Comparison of ENCODE assay signal across 17 mouse cellular contexts in genomic region chr5:141835566-141835965, GRCm38 (mm10).
DNase-seq lines count a peak whose midpoint lies in the region; ATAC-seq and TF ChIP-seq lines count a peak whose summit lies in the region.
"Had no signal": no experiment of that assay in that cellular context is flagged by ENCODE, and none has a peak within 500 bp of the region (broad histone marks: within the 10 kb centered on the region; RNA-seq: fewer than 3 reads in every experiment).

No protein-coding gene starts in this region.

- H3K36me3 ChIP-seq in forebrain, embryonic 14.5 days (ENCODE audit: control insufficient read depth, insufficient read depth, low read length), result no peaks in the 10 kb centered on the region
- H3K36me3 ChIP-seq in forebrain, embryonic 13.5 days (ENCODE audit: poor library complexity, severe bottlenecking), result no peaks in the 10 kb centered on the region
- no peaks in the 10 kb centered on the region for H3K36me3 ChIP-seq in midbrain, postnatal 0 days (ENCODE audit: insufficient read depth, low read length)
- H3K36me3 ChIP-seq in midbrain, embryonic 16.5 days (ENCODE audit: control insufficient read depth, insufficient read depth, low read length), result no peaks in the 10 kb centered on the region
- H3K36me3 ChIP-seq: embryonic facial prominence, embryonic 15.5 days; G1E; limb, embryonic 12.5 days; liver, embryonic 12.5 days had no signal

- 34% methylated on average over 6 of the region's 6 CpGs for WGBS in forebrain, embryonic 14.5 days
- 25% methylated on average over 6 of the region's 6 CpGs for whole genome bisulfite sequencing in forebrain, embryonic 13.5 days
- 45% methylated on average over 6 of the region's 6 CpGs for WGBS in midbrain, postnatal 0 days
- 39% methylated on average over 6 of the region's 6 CpGs for WGBS in midbrain, embryonic 16.5 days

- no peak overlapping the region for H3K4me2 ChIP-seq in forebrain, embryonic 14.5 days (ENCODE audit: low read length)
- H3K4me2 ChIP-seq in forebrain, embryonic 13.5 days, result no peak overlapping the region
- H3K4me2 ChIP-seq in midbrain, postnatal 0 days (ENCODE audit: low read depth, low read length, poor library complexity, severe bottlenecking), result no peak overlapping the region
- H3K4me2 ChIP-seq in midbrain, embryonic 16.5 days (ENCODE audit: low read length), result no peak overlapping the region
- H3K4me2 ChIP-seq: embryonic facial prominence, embryonic 15.5 days; limb, embryonic 12.5 days; liver, embryonic 12.5 days; lung, embryonic 14.5 days had no signal

- H3K4me3 ChIP-seq in forebrain, embryonic 14.5 days (ENCODE audit: low read depth, low read length), result no peak overlapping the region
- no peak overlapping the region for H3K4me3 ChIP-seq in forebrain, embryonic 13.5 days
- no peak overlapping the region for H3K4me3 ChIP-seq in midbrain, postnatal 0 days (ENCODE audit: low read depth, low read length)
- H3K4me3 ChIP-seq in midbrain, embryonic 16.5 days (ENCODE audit: low read depth, low read length), result no peak overlapping the region
- H3K4me3 ChIP-seq: embryonic facial prominence, embryonic 15.5 days; limb, embryonic 12.5 days; liver, embryonic 12.5 days had no signal

- ATAC-seq in forebrain, embryonic 14.5 days, result no peak
- no peak for ATAC-seq in forebrain, embryonic 13.5 days
- no peak for ATAC-seq in midbrain, postnatal 0 days (ENCODE audit: low FRiP score)
- no peak for ATAC-seq in midbrain, embryonic 16.5 days
- ATAC-seq: liver, embryonic 12.5 days had no signal

- TF ChIP-seq CTCF in midbrain, postnatal 0 days (IDR thresholded peaks at IDR 0.05), result no peak

- no peaks in the 10 kb centered on the region for H3K27me3 ChIP-seq in forebrain, embryonic 14.5 days (replicated peaks; ENCODE audit: control insufficient read depth, insufficient read depth, low read length)
- H3K27me3 ChIP-seq in forebrain, embryonic 13.5 days, result 0 out of 2 replicates have a peak, but pooled peaks cover 3% of the 10 kb centered on the region
- no peaks in the 10 kb centered on the region for H3K27me3 ChIP-seq in midbrain, postnatal 0 days (ENCODE audit: insufficient read depth, low read length)
- H3K27me3 ChIP-seq in midbrain, embryonic 16.5 days (ENCODE audit: control insufficient read depth, insufficient read depth, low read depth, low read length), result no peaks in the 10 kb centered on the region
- H3K27me3 ChIP-seq: embryonic facial prominence, embryonic 15.5 days; liver, embryonic 12.5 days had no signal

- peaks cover 20% of the 10 kb centered on the region for H3K4me1 ChIP-seq in forebrain, embryonic 14.5 days (ENCODE audit: control insufficient read depth, insufficient read depth, low read length)
- H3K4me1 ChIP-seq in forebrain, embryonic 13.5 days, result peaks cover 23% of the 10 kb centered on the region
- H3K4me1 ChIP-seq in midbrain, postnatal 0 days (ENCODE audit: insufficient read depth, low read length), result peaks cover 4% of the 10 kb centered on the region; the same call in 1 of the 2 replicates
- peaks cover 6% of the 10 kb centered on the region; the same call in 1 of the 2 replicates for H3K4me1 ChIP-seq in midbrain, embryonic 16.5 days (ENCODE audit: control insufficient read depth, insufficient read depth, low read length)
- H3K4me1 ChIP-seq: embryonic facial prominence, embryonic 15.5 days; liver, embryonic 12.5 days had no signal

- DNase-seq in forebrain, embryonic 14.5 days (ENCODE audit: low spot score), result peak; percentile 29
- DNase-seq in midbrain, postnatal 0 days (ENCODE audit: low spot score), result peak; percentile 53
- DNase-seq in cerebellum, adult 8-10 months, result peak; percentile 14
- no peak for DNase-seq in right cerebral cortex, postnatal 14 days
- no peak for DNase-seq in right cerebral cortex, adult 2 months (ENCODE audit: low spot score in 2 of 2)
- DNase-seq: adrenal gland, postnatal 25 days; kidney, adult 18-20 months; kidney, postnatal 10 days; lung, embryonic 14.5 days; lung, postnatal 4 days; thymus, postnatal 25 days had no signal

- no peaks in the 10 kb centered on the region for H3K9me3 ChIP-seq in forebrain, embryonic 14.5 days (replicated peaks; ENCODE audit: control insufficient read depth, low read length)
- no peaks in the 10 kb centered on the region for H3K9me3 ChIP-seq in forebrain, embryonic 13.5 days (replicated peaks)
- no peaks in the 10 kb centered on the region for H3K9me3 ChIP-seq in midbrain, postnatal 0 days (ENCODE audit: low read length)
- no peaks in the 10 kb centered on the region for H3K9me3 ChIP-seq in midbrain, embryonic 16.5 days (replicated peaks; ENCODE audit: control insufficient read depth, low read length, poor library complexity, severe bottlenecking)
- H3K9me3 ChIP-seq: embryonic facial prominence, embryonic 15.5 days; limb, embryonic 12.5 days; liver, embryonic 12.5 days had no signal

- no peak overlapping the region for H3K27ac ChIP-seq in forebrain, embryonic 14.5 days (ENCODE audit: low read depth, low read length)
- H3K27ac ChIP-seq in forebrain, embryonic 13.5 days, result no peak overlapping the region
- no peak overlapping the region for H3K27ac ChIP-seq in midbrain, postnatal 0 days (ENCODE audit: low read depth, low read length)
- no peak overlapping the region for H3K27ac ChIP-seq in midbrain, embryonic 16.5 days (ENCODE audit: low read length)
- H3K27ac ChIP-seq: embryonic facial prominence, embryonic 15.5 days; limb, embryonic 12.5 days; liver, embryonic 12.5 days had no signal

- H3K9ac ChIP-seq in forebrain, embryonic 14.5 days (ENCODE audit: low read length), result no peak overlapping the region
- H3K9ac ChIP-seq in forebrain, embryonic 13.5 days, result no peak overlapping the region
- H3K9ac ChIP-seq in midbrain, postnatal 0 days (replicated peaks; ENCODE audit: low read length, poor library complexity, severe bottlenecking), result no peak overlapping the region
- H3K9ac ChIP-seq in midbrain, embryonic 16.5 days (ENCODE audit: low read depth, low read length), result no peak overlapping the region
- H3K9ac ChIP-seq: embryonic facial prominence, embryonic 15.5 days; limb, embryonic 12.5 days; liver, embryonic 12.5 days; lung, embryonic 14.5 days had no signal

Comparison
In these comparisons a context has a peak if more than half of its experiments do, and no peak if none do; other contexts are left out.
1. DNase-seq: peak in forebrain, embryonic 14.5 days (single experiment), midbrain, postnatal 0 days (single experiment) and cerebellum, adult 8-10 months (single experiment); none in right cerebral cortex, postnatal 14 days (single experiment) and right cerebral cortex, adult 2 months (0 of 2).